Mouse (Mus musculus): ENCODE measurements at regions not wholly inside any gene's neighbourhood (a gene's known extent, or its start where the extent isn't known, plus 50 kb on each side); places are given as distances from the start of the nearest gene placed in this dataset.

GRCm38 (mm10) chr5:119062478-119062877, 502.0 kb downstream of the Med13l start:
- DNase-seq, result no peak

GRCm38 (mm10) chr5:119066666-119067065, 506.2 kb downstream of the Med13l start:
- DNase-seq, result peak in 1 of 2 experiments; percentile 23

GRCm38 (mm10) chr5:119069765-119070333, 509.4 kb downstream of the Med13l start:
- no peak for DNase-seq

DNA sequence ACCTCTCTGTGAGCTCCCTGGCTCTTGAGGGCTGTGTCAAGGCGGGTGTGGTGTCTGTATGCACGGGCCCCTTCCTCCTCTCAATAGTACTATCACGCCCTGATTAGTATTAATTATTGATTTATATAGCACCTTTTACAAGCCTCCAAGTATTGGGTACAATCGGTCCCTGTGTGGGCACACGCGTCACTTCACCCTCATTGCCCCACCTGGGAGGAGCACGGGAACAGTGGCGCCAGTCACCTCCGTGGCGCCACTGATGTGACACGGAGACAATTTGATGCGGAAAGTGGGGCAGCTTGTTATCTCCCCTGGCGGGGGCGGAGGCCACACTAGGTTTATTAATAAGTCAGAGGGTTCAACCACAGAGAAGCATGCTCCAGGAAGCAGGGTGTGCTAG, 512.2 kb downstream of the Med13l start:
- no peak for DNase-seq

- no peak for DNase-seq
Measured at GRCm38 (mm10) chr5:119080747-119081146, 520.3 kb downstream of the Med13l start.

GRCm38 (mm10) chr5:119082895-119083294, 522.4 kb downstream of the Med13l start:
- no peak for DNase-seq

DNA sequence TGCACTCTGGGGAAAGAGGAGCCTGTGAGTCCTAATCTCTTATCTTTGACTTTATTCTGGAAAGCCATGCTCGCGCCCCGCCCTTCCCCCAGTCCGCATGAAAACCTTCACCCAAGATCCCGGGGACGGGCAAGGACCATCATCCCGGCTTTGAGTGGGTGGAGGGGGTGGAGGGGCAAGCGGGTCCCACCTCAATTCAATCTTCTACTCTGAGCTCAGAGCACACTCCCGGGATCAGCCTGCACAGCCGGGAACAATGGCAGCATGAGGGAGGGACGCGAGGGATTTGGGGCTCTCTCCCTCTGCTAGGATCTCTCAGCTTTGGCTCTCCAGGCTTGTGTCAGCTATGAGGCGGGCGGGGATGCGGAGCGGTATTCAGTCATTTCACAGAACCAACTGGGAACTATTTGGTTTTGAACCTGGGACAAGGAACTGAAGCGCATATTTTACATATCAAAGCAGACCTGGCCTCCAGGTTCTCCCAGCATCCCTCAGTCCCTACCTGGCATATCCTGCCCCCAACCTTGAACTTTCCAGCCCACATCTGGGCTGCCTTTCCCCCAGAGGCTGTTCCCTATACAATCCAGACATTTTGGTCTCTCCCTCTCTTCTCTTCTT, 537.2 kb downstream of the Med13l start:
- DNase-seq, result no peak

GRCm38 (mm10) chr5:119099817-119100216, 539.3 kb downstream of the Med13l start:
- DNase-seq, result no peak

DNA sequence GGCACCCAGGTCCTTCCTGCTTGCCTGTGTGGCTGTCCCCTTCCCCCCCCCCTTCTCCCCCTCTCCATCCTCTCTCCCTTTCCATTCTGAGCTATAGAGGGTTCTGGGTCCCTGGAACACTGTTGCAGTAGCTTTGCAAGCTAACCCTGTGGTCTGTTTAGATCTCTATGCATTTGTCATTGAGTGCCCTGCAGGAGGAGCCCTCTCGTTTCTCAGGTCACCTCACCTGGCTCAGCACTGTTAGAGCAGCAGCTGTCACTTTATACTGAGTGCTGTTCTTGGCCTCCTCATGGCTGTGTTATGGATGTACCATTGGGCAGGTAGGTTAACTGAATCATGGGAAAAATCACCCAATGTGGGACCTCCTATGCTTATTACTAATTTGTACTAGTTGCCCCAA, 543.0 kb downstream of the Med13l start:
- no peak for DNase-seq

GRCm38 (mm10) chr5:119107898-119108297, 547.4 kb downstream of the Med13l start:
- no peak for DNase-seq

DNA sequence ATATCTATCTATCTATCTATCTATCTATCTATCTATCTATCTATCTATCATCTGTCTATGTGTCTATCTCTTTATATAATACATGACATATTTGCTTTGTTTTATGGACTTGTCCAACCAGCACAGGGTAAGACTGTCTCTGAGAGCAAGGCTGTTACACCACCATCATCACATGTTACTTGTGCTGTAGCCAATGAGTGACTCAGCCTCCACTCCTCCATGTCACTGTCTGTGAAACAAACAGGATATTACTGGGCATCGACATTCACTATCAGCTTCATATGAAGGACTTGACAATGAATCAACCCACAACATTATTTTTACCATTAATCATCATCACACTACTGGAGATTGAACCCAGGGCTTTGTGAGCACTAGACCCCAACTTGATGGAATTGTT, 549.0 kb downstream of the Med13l start:
- DNase-seq, result no peak

DNA sequence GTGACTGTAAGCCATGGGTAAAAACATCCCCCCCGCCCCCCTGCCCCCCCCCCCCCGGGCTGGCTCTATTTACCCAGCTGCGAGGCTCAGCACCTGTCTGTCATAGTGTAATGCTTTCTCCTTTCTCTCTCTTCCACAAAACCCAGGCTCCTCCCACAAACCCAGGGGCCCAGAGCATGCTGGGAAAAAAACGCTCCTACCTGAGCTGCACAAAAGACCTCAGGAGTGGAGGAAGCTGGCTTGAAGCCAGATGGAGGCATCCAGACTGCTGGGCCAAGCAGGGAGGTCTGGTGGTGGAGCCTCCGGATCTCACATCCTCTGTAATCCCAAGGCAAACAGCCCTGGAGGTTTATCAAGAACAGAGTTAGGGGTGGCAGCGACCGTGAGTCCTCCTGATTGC, 553.6 kb downstream of the Med13l start:
- DNase-seq, result no peak

DNA sequence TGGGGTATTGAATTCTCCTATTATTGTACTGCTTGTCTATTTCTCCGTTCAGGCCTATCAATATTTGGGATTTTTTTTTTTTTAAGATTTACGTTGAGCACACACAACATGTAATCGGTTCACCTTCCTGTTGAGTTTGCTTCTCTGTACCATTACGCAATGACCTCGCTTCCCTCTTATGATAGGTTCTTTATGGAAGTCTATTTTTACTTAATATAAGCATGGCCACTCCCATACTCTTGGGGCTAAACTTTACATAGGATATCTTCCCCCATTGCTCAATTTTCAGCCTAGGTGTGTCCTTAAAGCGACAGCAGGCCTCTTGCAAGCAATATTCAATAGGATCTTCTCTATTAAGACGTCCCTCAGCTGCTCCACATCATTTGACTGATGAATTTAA, 544.7 kb upstream of the Tbx3 start:
- no peak for DNase-seq

DNA sequence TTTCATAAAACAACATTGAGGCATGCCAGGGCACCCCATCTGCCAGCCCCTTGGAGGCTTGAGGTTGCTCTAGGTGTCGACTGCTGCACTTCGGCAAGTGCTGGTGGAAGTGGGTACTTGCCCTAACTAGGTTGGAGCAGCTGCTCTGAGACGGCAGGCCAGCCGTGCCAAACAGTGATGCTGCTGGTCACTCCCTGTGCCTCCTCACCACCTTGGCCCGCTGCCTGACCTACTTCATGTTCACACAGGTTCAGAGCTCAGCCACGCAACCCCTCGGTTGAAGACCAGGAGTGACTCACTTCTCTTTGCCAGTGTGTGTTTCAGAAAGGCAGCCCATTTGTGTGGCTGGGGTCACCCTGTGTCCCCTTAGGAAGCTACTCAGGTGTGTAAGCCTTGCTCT, 540.3 kb upstream of the Tbx3 start:
- DNase-seq, result no peak

DNA sequence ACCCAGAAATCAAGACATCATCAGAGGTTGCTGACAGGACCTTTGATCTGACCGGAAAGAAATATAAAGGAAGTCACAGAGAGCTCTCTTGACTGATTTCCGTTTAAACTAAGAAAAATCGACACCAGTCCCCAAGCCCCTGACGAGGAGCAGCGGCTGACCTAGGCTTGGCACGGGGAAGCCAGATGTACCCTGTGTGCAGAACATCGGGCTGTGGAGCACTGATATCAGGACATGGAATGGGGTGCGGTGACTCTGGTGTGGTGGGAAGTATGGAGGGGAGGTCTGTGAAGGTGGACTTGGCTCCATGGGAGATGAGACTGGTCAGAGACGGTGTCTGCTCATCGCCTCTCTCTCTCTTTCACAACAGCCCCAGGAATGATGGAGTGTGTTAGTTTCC, 539.0 kb upstream of the Tbx3 start:
- no peak for DNase-seq

- no peak for DNase-seq
Measured at GRCm38 (mm10) chr5:119133378-119133777, 537.1 kb upstream of the Tbx3 start.

DNA sequence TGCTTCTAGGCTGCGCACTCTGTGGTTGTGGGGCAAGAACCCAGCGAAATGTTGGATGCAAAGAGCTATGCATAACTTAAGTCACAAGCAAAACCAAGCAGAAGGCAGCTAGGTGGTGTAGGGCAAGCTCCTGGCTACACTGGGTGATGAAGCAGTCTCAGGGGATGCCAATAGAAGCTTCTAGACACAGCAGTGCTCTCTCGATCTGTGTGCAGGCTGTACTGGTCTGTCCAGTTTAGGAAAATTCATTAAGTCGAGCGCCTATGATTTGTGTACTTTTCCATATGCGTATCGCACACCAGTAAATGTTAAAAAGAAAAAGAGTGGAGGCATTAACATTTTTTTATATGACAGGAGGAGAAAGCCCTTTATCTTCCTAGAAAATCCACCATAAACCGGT, 533.6 kb upstream of the Tbx3 start:
- no peak for DNase-seq

DNA sequence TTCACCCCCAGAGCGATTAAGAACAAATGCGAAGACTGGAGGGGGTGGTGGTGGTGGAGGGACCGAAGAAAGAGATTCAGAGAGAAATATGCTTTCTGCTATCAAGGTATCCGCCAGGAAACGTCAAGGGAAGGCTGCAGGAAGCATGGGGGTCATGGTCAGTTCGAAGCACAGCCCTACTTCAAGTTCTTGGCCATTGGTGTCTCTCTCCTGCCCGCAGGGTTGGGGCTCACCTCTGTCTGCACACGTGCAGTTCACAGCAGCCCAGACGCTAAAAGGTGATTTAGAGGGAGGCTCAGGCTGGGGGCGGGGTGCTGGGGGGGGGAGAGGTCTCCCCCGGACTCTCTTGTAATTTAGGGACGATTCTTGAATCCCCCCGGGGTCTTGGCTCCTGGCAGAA, 533.1 kb upstream of the Tbx3 start:
- DNase-seq, result no peak

GRCm38 (mm10) chr5:119137821-119138221, 532.6 kb upstream of the Tbx3 start:
- peak in 1 of 2 experiments; percentile 14 for DNase-seq

- no peak for DNase-seq
Measured at GRCm38 (mm10) chr5:119138293-119138692, 532.2 kb upstream of the Tbx3 start.

DNA sequence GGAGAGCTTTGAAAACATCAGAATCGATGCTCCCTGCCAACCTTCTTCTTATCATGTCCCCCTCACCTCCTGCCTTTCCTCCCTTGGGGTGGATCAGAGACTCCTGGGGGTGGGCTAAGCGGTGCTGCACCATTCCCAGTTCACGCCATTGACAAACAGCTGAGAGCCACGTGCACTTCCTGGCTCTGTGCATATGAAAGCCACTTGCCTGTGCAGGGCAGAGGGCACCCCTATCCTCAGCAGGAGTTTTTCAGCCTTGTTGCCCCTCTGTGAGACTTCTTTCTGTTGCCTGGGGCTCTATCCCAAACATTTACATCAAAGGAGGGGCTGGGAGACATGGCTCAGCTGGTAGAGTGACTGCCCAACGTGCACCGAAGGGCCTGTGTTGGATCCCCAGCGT, 531.1 kb upstream of the Tbx3 start:
- DNase-seq, result no peak

DNA sequence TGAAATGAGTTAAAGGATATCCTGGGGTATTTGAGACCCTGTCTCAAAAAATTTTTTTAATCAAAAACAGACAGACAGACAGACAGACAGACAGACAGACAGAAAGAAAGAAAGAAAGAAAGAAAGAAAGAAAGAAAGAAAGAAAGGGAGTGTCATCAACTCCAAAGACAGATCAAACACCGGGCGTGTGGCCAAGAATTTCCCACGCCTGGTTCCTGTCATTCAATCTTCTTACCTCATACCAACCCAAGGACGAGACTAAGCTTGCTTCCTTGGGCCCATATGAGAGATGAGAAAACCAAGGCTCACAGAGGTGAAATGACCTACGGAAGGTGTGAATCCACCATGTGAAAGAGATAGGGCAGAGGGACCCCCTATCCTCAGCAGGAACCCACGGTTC, 530.7 kb upstream of the Tbx3 start:
- DNase-seq, result no peak

GRCm38 (mm10) chr5:119143411-119143810, 527.1 kb upstream of the Tbx3 start:
- DNase-seq, result no peak

DNA sequence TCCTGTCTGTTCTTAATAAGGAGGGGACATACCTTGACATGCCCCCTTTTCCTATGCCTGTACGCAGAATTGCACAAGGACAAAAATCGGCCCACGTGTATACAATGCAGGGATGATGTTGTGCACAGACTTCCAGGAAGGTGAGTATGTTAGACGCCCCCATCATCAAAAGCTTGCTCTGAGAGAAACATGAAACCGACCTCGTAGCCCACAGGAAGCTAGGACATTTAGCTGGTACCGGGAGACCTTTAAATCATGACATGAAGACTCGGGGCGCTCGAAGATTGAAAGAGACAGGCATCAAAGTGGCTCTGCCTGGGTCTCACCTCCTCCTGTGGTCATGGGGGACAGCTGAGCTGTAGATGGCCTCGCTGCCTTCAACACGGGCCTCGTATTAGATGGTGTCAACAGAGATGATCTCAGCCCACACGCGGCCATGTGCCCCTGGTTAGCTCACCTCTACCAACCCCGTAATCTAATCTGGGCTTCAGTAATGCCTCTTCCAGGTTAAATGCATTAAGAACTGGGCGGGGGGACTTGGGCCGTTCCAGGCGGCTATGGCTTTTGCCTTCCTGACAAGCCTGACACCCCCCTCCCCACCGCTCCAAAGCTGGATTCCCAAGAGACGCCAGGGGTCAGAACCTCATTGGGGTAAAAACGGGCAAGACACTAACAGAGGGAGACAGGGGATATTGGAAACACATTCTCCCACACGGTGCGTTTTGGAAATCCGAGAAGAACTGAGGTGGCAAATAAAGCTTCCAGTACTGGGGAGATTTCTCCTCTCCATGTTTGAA, 520.9 kb upstream of the Tbx3 start:
- no peak for DNase-seq
